Mouse (Mus musculus) thymus, adult 2 months (tissue): ENCODE results near the gene Olfr450. TPM values are rescaled to one million over a fixed set of nuclear protein-coding genes. Genes with fewer than 3 reads are reported as not detected.

ENCODE experiments used
- DNase-seq: peaks from one replicate; pipeline ENCODE4 v3.0.0; 2021
- H3K27ac ChIP-seq: fragments of 200-500 bp; 2 replicates; pipeline ENCODE4 v1.5.1; 2012; ENCODE audit warnings: low read length, control low read depth; ENCODE audit not compliant: control insufficient read depth, insufficient read depth
- H3K27me3 ChIP-seq: fragments of 200-500 bp; 2 replicates; pipeline ENCODE4 v1.6.1; 2012; ENCODE audit warnings: mild to moderate bottlenecking, low read length, moderate library complexity, mixed read lengths; ENCODE audit not compliant: control insufficient read depth, insufficient read depth
- H3K36me3 ChIP-seq: fragments of 200-500 bp; 2 replicates; pipeline ENCODE4 v1.6.1; 2012; ENCODE audit warnings: mild to moderate bottlenecking, low read length, moderate library complexity; ENCODE audit not compliant: control insufficient read depth, insufficient read depth
- H3K4me1 ChIP-seq: fragments of 200-500 bp; replicated peaks from 2 replicates; pipeline ENCODE4 v1.6.1; 2012; ENCODE audit warnings: low read length; ENCODE audit not compliant: control insufficient read depth, insufficient read depth
- H3K4me3 ChIP-seq: fragments of 200-500 bp; 2 replicates; pipeline ENCODE4 v1.5.1; 2012; ENCODE audit warnings: mild to moderate bottlenecking, low read length, control low read depth, moderate library complexity; ENCODE audit not compliant: control insufficient read depth, insufficient read depth
- CTCF ChIP-seq: fragments of 200-500 bp; IDR thresholded peaks from 2 replicates; pipeline ENCODE4 v1.5.1; 2012; ENCODE audit warnings: mild to moderate bottlenecking, control low read depth, low read length, moderate library complexity, borderline replicate concordance; ENCODE audit not compliant: control insufficient read depth, poor library complexity, insufficient read depth; ENCODE audit errors: extremely low read depth
- POLR2A ChIP-seq: fragments of 200-500 bp; IDR thresholded peaks from 2 replicates; pipeline ENCODE4 v1.6.1; 2012; ENCODE audit warnings: mild to moderate bottlenecking, low read length, control low read depth, moderate library complexity; ENCODE audit not compliant: control insufficient read depth, poor library complexity, insufficient read depth; ENCODE audit errors: extremely low read depth
- WGBS: fragments of 180-500 bp; shearing (Covaris S2); methylation state at CpG from one replicate; pipeline ENCODE4 v1.1.7; 2018; 5-methylcytosine and 5-hydroxymethylcytosine counted together
- polyA plus RNA-seq: library from polyadenylated mRNA; depleted of rRNA; stranded (reverse); fragments of >200 nt; gene quantifications from 2 replicates; pipeline ENCODE4 v1.2.3, GENCODE M21; 2012; rRNA removed

Olfr450 gene
- polyA plus RNA-seq, 1 experiment, result not detected

GRCm38 (mm10) chr6:42860222-42860819 is 48.6 kb downstream of the Olfr450 start:
- DNase-seq, result peak; percentile 7
- Histone ChIP-seq H3K27ac (no peak overlapping the region), H3K36me3 (no peaks in the 10 kb centered on the region), H3K27me3 (no peaks in the 10 kb centered on the region), H3K4me3 (no peak overlapping the region), H3K4me1 (no peaks in the 10 kb centered on the region)
- WGBS, result 17% methylated on average over 4 of the region's 4 CpGs
- TF ChIP-seq CTCF (no peak), POLR2A (no peak)

Other genes with a start within 250 kb of the Olfr450 start
- gene Tcaf3, start 214.2 kb upstream of the Olfr450 start, polyA plus RNA-seq, result not detected in 2 replicates
- gene Tcaf2, start 166.7 kb upstream of the Olfr450 start, polyA plus RNA-seq, result 7.0 and 7.9 TPM in 2 replicates
- gene Tcaf1, start 101.9 kb upstream of the Olfr450 start, polyA plus RNA-seq, result 1.9 and 2.5 TPM in 2 replicates
- not detected in 2 replicates for gene Olfr453, start 72.6 kb upstream of the Olfr450 start, polyA plus RNA-seq
- gene Olfr38, start 55.5 kb upstream of the Olfr450 start, polyA plus RNA-seq, result not detected in 2 replicates
- not detected in 2 replicates for gene Olfr452, start 26.8 kb upstream of the Olfr450 start, polyA plus RNA-seq
- not detected in 2 replicates for gene Olfr449, start 22.4 kb downstream of the Olfr450 start, polyA plus RNA-seq
- not detected in 2 replicates for gene Olfr448, start 78.5 kb downstream of the Olfr450 start, polyA plus RNA-seq
- gene Olfr447, start 96.9 kb downstream of the Olfr450 start, polyA plus RNA-seq, result not detected in 2 replicates
- gene Olfr446, start 109.4 kb downstream of the Olfr450 start, polyA plus RNA-seq, result not detected in 2 replicates
- gene Olfr444, start 137.1 kb downstream of the Olfr450 start, polyA plus RNA-seq, result not detected in 2 replicates